Mouse (Mus musculus): ENCODE measurements at regions not wholly inside any gene's neighbourhood (a gene's known extent, or its start where the extent isn't known, plus 50 kb on each side); places are given as distances from the start of the nearest gene placed in this dataset.

- TF ChIP-seq MYOD1 (IDR thresholded peaks at IDR 0.05; ENCODE audit: control insufficient read depth in 1 of 3, insufficient read length in 2 of 3, low read depth in 2 of 3) (peak in 2 of 3 experiments; percentile 55 to 61), MYOG (IDR thresholded peaks at IDR 0.05; ENCODE audit: control insufficient read depth in 1 of 3, insufficient read depth in 1 of 3, insufficient read length in 2 of 3, low read depth in 2 of 3) (no peak)
Measured at GRCm38 (mm10) chr1:8019448-8019847, 3211.8 kb downstream of the Gm37988 start.

More at GRCm38 (mm10) chr1:8019448-8019847, 3211.8 kb downstream of the Gm37988 start:
- no peaks in the 10 kb centered on the region for H3K36me3 ChIP-seq (ENCODE audit: control insufficient read depth, insufficient read depth)
- H3K4me2 ChIP-seq (ENCODE audit: low read depth), result no peak overlapping the region
- H3K79me2 ChIP-seq (ENCODE audit: control insufficient read depth, insufficient read depth), result no peaks in the 10 kb centered on the region
- no peak overlapping the region for H3ac ChIP-seq (ENCODE audit: control insufficient read depth, insufficient read length)
- H3K4me3 ChIP-seq, result no peak overlapping the region
- H3K27me3 ChIP-seq (ENCODE audit: control insufficient read depth, insufficient read depth, insufficient read length), result no peaks in the 10 kb centered on the region
